Mouse (Mus musculus) embryo, embryonic 9.5 days (tissue): ENCODE measurements around the gene Rnf115.

Experiments used
- DNase-seq: peaks from one replicate; pipeline ENCODE4 v3.0.0-alpha.2; 2017; ENCODE audit errors: extremely low spot score

Rnf115 gene

DNA sequence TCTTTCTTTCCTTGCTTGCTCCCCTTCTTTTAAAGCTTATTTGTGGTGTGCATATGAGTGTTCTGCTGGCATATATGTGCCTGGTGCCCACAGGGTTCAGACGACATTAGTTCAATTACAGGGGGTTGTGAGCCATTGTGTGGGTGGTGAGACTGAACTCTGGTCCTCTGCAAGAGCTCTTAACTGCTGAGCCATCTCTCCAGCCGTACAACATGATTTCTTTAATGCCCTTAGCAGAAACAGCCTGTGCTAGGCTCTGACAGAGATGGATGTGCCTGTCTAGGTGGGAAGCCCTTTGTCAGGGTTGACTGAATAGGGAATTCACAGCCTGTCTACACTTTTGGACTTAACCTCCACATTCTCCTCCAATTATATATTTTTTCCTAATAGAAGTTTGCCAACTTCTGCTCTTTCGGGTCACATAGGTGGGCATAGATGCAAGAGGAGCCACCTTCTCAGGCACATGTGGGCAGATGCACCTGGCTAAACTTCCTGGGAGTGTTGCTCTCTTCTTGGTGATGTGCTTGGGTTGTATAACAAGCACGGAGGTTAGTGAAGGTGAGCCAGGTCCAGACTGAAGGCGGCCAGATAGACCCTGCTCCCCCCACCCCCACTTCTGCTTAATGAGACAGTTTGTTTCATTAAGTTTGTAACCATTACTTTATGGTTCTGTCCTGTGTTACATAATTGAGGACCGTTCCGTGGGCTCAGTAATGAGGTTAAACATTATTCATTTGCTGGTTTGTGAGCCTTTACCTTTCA lies 107.3 kb downstream of the Rnf115 start:
- no peak for DNase-seq

DNA sequence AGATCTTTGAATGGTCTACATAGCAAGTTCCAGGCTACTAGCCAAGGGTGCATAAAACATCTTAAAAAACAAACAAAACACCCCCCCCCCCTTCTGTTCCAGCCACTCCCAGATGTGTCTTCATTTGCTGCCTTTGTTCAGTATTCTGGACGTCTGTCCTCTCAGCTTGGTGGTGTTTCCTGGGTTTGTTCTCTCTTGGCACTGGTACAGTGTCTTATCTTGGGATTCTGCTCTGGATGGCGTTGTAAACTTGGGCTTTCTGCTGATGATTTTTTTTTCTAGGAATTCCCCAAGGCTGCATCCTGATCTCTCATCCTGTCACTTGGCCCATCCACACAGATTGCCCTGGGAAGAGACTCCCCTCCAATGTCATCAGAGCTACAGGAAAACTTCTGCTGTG lies 109.0 kb downstream of the Rnf115 start:
- DNase-seq = no peak

DNA sequence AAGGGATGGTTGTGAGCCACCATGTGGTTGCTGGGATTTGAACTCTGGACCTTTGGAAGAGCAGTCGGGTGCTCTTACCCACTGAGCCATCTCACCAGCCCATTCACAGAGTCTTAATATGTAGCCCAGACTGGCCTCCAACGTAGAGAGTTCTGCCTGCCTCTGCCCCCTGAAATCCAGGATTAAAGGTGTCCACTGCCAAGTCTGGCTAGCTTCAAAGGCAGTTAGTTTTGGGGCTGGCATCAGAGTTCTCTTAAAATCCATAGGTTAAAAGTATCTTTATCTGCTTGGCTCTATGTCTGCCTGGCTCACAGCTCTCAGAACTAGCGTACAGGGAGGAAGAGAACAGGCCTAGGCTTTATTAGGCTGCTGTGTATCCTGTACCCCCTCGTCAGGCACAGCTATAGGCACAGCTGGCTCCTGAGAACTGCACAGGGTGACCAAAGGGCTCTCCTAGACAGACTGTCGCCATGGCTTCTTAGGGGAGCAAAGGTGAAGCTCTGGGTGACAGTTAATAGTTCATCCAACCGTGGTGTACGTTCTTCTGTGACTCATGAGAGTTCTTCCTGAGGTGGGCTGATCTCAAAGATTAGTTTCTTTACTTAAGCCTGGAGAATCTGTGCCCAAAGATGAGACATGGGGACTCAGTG lies 111.7 kb downstream of the Rnf115 start:
- no peak for DNase-seq
